Mouse (Mus musculus): ENCODE data around the gene Actr2. TPM values are rescaled to one million over a fixed set of nuclear protein-coding genes. Genes with fewer than 3 reads are reported as not detected.

Actr2 gene
- polyA plus RNA-seq, 1 experiment = 130 TPM

DNA sequence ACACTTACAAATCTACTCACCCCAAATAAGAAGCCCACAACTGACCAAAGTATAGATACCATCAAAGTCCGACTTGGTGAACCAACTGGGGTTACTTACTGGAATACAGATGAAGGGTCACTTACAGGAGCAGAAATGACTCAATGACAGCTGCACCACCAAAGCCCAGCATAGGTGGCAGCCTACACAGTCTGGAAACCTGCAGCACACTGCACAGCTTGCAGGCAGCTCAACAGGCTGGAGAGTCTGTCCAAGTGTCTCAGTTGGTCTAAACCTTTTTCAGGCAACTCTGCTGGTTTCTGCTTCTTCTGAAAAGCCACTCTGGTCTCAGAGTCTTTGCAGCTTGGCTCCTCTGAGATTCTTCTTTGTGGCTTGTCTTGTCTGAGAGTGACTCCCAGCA, 12.7 kb upstream of the Actr2 start:
- no peak overlapping the region for H3K27ac ChIP-seq (ENCODE audit: insufficient read depth, low read length)
- no peaks in the 10 kb centered on the region for H3K4me1 ChIP-seq (ENCODE audit: control insufficient read depth, insufficient read depth, low read length)
- H3K4me3 ChIP-seq (ENCODE audit: insufficient read depth, low read length) = no peak overlapping the region
- TF ChIP-seq CTCF (IDR thresholded peaks at IDR 0.05; ENCODE audit: extremely low read depth, insufficient read depth, low read length) (no peak), POLR2A (IDR thresholded peaks at IDR 0.05; ENCODE audit: extremely low read depth, insufficient read depth, low read length) (no peak)

DNA sequence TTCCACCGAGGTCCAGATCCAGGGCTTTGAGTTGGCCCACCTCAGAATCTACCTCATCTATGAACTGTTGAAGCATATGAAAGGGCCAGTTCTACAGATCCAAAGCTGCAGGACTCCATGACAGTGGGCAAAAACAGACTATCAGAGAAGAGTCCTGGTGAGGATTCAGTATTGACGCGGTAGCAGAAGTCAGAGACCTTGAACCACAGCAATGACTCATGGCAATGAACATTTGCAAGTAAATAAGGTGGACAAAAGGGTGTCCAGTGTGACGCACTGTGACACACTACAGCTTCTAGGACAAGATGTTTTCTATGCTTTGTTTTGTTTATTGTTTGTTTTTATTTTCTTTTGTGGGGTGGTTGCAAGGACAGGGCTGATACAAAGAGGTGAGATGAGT, 4.0 kb upstream of the Actr2 start:
- H3K27ac ChIP-seq (ENCODE audit: insufficient read depth, low read length) = no peak overlapping the region

DNA sequence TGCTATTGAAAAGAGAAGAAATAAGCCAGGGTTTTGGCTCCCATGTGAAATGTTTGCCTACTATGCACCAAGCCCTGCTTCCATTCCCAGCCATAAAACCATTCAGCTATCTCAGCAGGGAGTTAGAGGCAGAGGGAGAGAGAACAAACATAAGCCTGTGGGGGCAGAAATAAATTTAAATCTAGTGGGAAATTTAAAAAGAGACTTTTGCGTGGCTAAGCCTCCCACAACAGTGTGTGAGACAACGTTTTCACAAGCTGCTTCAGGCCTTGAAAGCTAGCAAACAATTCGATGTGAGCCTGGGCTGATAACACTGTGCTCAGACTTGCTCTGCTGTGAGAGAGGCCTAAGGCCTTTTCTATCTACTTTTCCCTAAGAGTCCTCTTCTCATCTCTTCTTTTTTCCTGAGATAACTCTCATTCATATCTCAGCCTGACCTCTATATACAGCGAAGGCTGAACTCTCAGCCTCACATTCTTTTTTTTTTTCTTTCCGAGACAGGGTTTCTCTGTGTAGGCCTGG, 3.4 kb upstream of the Actr2 start:
- Histone ChIP-seq H3K4me1 (ENCODE audit: control insufficient read depth, insufficient read depth, low read length) (peaks cover 2% of the 10 kb centered on the region; the same call in 1 of the 2 replicates), H3K4me3 (ENCODE audit: insufficient read depth, low read length) (no peak overlapping the region), H3K27ac (ENCODE audit: insufficient read depth, low read length) (no peak overlapping the region)
- no peak for TF ChIP-seq CTCF (IDR thresholded peaks at IDR 0.05; ENCODE audit: extremely low read depth, insufficient read depth, low read length)
- TF ChIP-seq POLR2A (IDR thresholded peaks at IDR 0.05; ENCODE audit: extremely low read depth, insufficient read depth, low read length) = no peak

More for the DNA sequence above, 4.0 kb upstream of the Actr2 start:
- no peak overlapping the region for H3K4me3 ChIP-seq (ENCODE audit: insufficient read depth, low read length)
- TF ChIP-seq CTCF (IDR thresholded peaks at IDR 0.05; ENCODE audit: extremely low read depth, insufficient read depth, low read length) (no peak), POLR2A (IDR thresholded peaks at IDR 0.05; ENCODE audit: extremely low read depth, insufficient read depth, low read length) (no peak)
- H3K4me1 ChIP-seq (ENCODE audit: control insufficient read depth, insufficient read depth, low read length) = peaks cover 2% of the 10 kb centered on the region; the same call in 1 of the 2 replicates

DNA sequence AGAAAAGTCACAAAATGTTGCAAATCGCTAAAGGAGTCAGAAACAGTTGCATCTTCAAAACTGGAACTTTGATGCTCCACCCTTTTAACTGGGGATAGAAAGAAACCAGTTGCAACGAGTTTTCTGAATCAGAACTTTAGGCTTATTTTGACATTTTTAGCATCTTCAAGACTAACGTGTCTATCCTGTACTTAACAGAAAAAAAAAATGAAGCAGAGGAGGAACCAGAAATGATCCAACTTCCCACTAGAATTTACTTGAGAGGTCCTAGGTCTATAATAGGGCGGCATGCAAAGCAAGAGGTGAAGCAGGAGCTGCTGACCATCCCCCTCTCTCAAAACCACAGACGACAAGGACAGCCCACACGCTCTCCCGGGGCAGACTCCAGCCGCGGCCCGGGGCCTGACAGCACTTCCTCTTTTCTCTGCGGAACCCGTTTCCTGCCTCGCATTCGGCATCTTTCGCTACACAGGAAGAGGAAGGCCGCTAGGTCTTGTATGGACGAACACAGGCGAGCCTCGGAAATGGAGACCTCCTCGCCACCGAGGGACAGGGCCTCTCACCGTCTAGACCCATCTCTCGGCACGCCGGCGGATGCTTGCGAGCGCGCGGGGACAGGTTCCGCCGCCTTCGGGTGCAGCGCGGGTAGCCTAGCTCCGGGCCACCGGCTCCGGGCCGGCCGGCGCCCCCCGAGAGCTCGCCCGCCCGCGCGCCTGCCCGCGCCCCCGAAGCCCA, 540 bp downstream of the Actr2 start:
- peaks cover 2% of the 10 kb centered on the region; the same call in 1 of the 2 replicates for H3K4me1 ChIP-seq (ENCODE audit: control insufficient read depth, insufficient read depth, low read length)

DNA sequence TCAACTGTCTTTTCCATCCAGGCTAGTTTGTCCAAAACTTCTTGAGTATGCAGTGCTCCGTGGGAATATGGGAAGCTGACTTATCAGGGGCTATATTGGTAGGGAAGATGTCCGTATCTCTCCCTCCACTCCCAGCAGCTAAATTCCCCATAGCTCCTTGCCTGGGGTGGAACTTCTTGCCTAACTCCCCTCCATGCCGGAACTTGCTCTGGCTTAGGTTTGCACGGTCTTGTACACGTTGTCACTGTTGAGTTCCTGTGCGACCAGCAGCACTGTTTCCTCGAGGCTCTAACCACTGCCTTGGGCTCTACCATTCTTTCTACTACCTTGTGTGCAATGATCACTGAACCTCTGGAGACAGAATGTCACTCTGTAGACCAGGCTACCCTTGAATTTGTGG, 4.6 kb downstream of the Actr2 start:
- Histone ChIP-seq H3K27ac (ENCODE audit: insufficient read depth, low read length) (no peak overlapping the region), H3K4me1 (ENCODE audit: control insufficient read depth, insufficient read depth, low read length) (no peaks in the 10 kb centered on the region; the same call in 1 of the 2 replicates), H3K4me3 (ENCODE audit: insufficient read depth, low read length) (no peak overlapping the region)
- TF ChIP-seq POLR2A (IDR thresholded peaks at IDR 0.05; ENCODE audit: extremely low read depth, insufficient read depth, low read length) = no peak

More for the DNA sequence above, 540 bp downstream of the Actr2 start:
- Histone ChIP-seq H3K27ac (ENCODE audit: insufficient read depth, low read length) (peak overlapping the region; percentile 94), H3K4me3 (ENCODE audit: insufficient read depth, low read length) (peak overlapping the region; percentile 88)
- no peak for TF ChIP-seq CTCF (IDR thresholded peaks at IDR 0.05; ENCODE audit: extremely low read depth, insufficient read depth, low read length)
- peak; percentile 57; the same call in 1 of the 2 replicates for TF ChIP-seq POLR2A (IDR thresholded peaks at IDR 0.05; ENCODE audit: extremely low read depth, insufficient read depth, low read length)

- no peaks in the 10 kb centered on the region; the same call in 1 of the 2 replicates for H3K4me1 ChIP-seq (ENCODE audit: control insufficient read depth, insufficient read depth, low read length)
- H3K4me3 ChIP-seq (ENCODE audit: insufficient read depth, low read length) = no peak overlapping the region
- TF ChIP-seq POLR2A (IDR thresholded peaks at IDR 0.05; ENCODE audit: extremely low read depth, insufficient read depth, low read length) (no peak), CTCF (IDR thresholded peaks at IDR 0.05; ENCODE audit: extremely low read depth, insufficient read depth, low read length) (no peak)
- H3K27ac ChIP-seq (ENCODE audit: insufficient read depth, low read length) = no peak overlapping the region
Observed at GRCm38 (mm10) chr11:20107683-20108082, 5.0 kb downstream of the Actr2 start.

DNA sequence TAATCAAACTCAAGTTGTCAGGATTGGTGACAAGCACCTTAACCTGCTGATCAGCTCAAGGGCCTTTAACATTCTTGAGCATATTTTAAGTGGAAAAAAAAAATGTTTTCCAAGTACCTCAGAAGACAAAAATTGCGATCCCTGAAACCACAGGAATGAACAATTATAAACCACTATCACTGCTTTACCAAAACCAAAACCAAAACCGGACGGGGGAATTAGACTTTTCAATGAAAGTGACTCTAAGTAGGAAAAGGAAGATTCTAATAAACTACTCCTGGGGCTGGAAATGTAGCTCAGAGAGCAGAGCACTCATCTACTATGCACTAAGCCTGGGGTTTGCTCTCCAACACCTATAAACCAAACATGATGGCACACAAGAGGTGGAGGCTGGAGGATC, 5.8 kb downstream of the Actr2 start:
- no peaks in the 10 kb centered on the region; the same call in 1 of the 2 replicates for H3K4me1 ChIP-seq (ENCODE audit: control insufficient read depth, insufficient read depth, low read length)
- no peak overlapping the region for H3K27ac ChIP-seq (ENCODE audit: insufficient read depth, low read length)
- TF ChIP-seq POLR2A (IDR thresholded peaks at IDR 0.05; ENCODE audit: extremely low read depth, insufficient read depth, low read length) (no peak), CTCF (IDR thresholded peaks at IDR 0.05; ENCODE audit: extremely low read depth, insufficient read depth, low read length) (no peak)
- no peak overlapping the region for H3K4me3 ChIP-seq (ENCODE audit: insufficient read depth, low read length)

DNA sequence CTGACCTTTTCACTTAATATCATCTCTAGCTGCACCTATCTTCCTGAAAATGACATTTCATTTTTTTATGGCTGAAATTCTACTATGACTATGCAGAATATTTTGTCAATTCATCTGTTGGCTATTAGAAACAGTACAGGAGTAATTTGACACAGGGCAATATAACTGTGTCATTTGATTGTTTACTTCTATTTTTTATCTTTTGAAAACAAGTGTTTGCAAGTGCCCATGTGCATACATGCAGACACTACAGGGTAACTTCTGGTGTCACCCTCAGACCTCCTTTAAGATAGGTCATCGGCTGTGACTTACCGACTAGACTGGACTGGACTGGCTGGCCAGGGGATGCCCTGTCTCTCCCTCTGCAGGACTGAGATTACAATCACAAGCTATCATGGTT, 8.8 kb downstream of the Actr2 start:
- no peak overlapping the region for H3K27ac ChIP-seq (ENCODE audit: insufficient read depth, low read length)
- H3K4me1 ChIP-seq (ENCODE audit: control insufficient read depth, insufficient read depth, low read length) = no peaks in the 10 kb centered on the region; the same call in 1 of the 2 replicates
- H3K4me3 ChIP-seq (ENCODE audit: insufficient read depth, low read length) = no peak overlapping the region
- TF ChIP-seq POLR2A (IDR thresholded peaks at IDR 0.05; ENCODE audit: extremely low read depth, insufficient read depth, low read length) (no peak), CTCF (IDR thresholded peaks at IDR 0.05; ENCODE audit: extremely low read depth, insufficient read depth, low read length) (no peak)

DNA sequence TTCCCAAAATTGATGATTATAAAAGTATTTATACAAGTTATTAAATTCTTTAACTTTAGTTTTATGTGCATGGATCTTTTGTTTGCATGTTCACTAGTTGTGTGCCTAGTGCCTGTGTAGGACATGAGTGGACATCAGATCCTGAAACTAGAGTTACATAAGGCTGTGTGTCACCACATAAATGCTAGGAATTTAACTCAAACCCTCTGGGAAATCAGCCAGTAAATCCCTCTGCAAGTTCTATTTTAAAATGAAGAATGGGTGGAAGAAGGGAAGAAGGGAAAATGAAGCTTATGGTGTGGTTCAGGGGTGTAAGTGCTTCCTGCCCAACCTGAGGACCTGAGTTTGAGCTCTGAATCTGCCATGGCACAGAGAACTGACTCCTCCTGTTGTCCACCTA, 26.4 kb downstream of the Actr2 start:
- Histone ChIP-seq H3K4me1 (ENCODE audit: control insufficient read depth, insufficient read depth, low read length) (no peaks in the 10 kb centered on the region; the same call in 1 of the 2 replicates), H3K27ac (ENCODE audit: insufficient read depth, low read length) (no peak overlapping the region), H3K4me3 (ENCODE audit: insufficient read depth, low read length) (no peak overlapping the region)
- TF ChIP-seq CTCF (IDR thresholded peaks at IDR 0.05; ENCODE audit: extremely low read depth, insufficient read depth, low read length) (no peak), POLR2A (IDR thresholded peaks at IDR 0.05; ENCODE audit: extremely low read depth, insufficient read depth, low read length) (no peak)

DNA sequence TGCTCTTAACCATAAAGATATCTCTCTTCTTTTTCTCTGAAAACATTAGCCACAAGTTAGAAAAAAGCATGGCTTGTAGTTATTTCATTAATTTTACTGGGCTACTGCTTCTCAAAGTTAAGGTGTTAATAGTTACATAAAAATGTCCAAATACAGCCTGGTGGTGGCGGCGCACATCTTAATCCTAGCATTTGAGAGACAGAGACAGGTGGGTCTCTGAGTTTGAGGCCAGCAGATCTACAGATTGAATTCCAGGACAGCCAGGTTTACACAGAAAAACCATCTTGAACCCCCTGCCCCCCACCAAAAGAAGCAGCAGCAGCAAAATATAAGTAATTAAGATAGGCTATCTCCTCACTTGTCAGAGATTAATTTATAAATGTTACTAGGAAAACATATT, 27.1 kb downstream of the Actr2 start:
- no peak for TF ChIP-seq CTCF (IDR thresholded peaks at IDR 0.05; ENCODE audit: extremely low read depth, insufficient read depth, low read length)
- no peak for TF ChIP-seq POLR2A (IDR thresholded peaks at IDR 0.05; ENCODE audit: extremely low read depth, insufficient read depth, low read length)
- Histone ChIP-seq H3K27ac (ENCODE audit: insufficient read depth, low read length) (no peak overlapping the region), H3K4me1 (ENCODE audit: control insufficient read depth, insufficient read depth, low read length) (no peaks in the 10 kb centered on the region; the same call in 1 of the 2 replicates), H3K4me3 (ENCODE audit: insufficient read depth, low read length) (no peak overlapping the region)

Measured in cortical plate, adult 2 months (tissue).